Mouse (Mus musculus): ENCODE data around the gene Oas1c. TPM values are rescaled to one million over a fixed set of nuclear protein-coding genes. Genes with fewer than 3 reads are reported as not detected.
A peak's percentile ranks its signal among the peaks of the same experiment; 100 is the strongest.

Oas1c gene
- polyA plus RNA-seq, 1 experiment, result 3.0 TPM

- no peak for TF ChIP-seq EP300 (IDR thresholded peaks at IDR 0.05; ENCODE audit: insufficient read depth, low read depth, low read length)
- TF ChIP-seq CTCF (IDR thresholded peaks at IDR 0.05; ENCODE audit: low read depth, low read length), result no peak
- TF ChIP-seq POLR2A (IDR thresholded peaks at IDR 0.05; ENCODE audit: insufficient read depth, low read length), result no peak
- Histone ChIP-seq H3K27ac (ENCODE audit: insufficient read depth, low read length) (no peak within 1 kb of the TSS), H3K27me3 (ENCODE audit: control insufficient read depth, insufficient read depth, low read length, poor library complexity, severe bottlenecking) (no peaks in the 10 kb centered on the region), H3K4me1 (ENCODE audit: control insufficient read depth, insufficient read depth, low read length) (peaks cover 2% of the 10 kb centered on the region), H3K9ac (ENCODE audit: low read depth, poor library complexity, severe bottlenecking) (no peak within 1 kb of the TSS), H3K36me3 (ENCODE audit: control insufficient read depth, insufficient read depth, low read length, poor library complexity, severe bottlenecking) (no peaks in the 10 kb centered on the region), H3K4me3 (ENCODE audit: low read depth, low read length) (no peak within 1 kb of the TSS), H3K9me3 (replicated peaks; ENCODE audit: control insufficient read depth, insufficient read depth, low read length, poor library complexity, severe bottlenecking) (no peaks in the 10 kb centered on the region)
Observed at GRCm38 (mm10) chr5:120777478-120777877, 34.8 kb downstream of the Oas1c start, which contains the start of gene Oas3. Gene Oas3 (minus strand): TSS chr5:120777661.

DNA sequence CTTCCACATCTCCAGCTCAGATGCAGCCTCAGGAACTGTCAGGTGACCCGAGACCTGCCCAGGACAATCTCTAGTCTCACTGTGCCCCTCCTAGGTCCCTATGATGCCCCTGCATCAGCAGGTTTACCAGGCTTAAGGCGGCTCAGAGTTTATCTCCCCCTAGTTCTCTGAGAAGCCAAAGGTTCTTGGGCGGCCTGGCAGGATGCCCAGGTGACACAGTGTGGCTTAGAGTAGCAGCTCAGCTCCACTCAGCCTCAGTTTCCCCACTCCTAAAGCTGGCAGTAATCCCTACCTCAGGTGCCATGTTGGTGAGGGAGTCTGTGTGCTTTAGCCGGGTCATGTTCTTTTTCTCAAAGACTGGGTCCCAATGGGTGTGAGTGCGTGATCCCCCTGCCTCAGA, 35.5 kb downstream of the Oas1c start:
- TF ChIP-seq POLR2A (IDR thresholded peaks at IDR 0.05; ENCODE audit: insufficient read depth, low read length) (no peak), CTCF (IDR thresholded peaks at IDR 0.05; ENCODE audit: low read depth, low read length) (no peak), EP300 (IDR thresholded peaks at IDR 0.05; ENCODE audit: insufficient read depth, low read depth, low read length) (no peak)
- no peak overlapping the region for H3K9ac ChIP-seq (ENCODE audit: low read depth, poor library complexity, severe bottlenecking)
- H3K4me1 ChIP-seq (ENCODE audit: control insufficient read depth, insufficient read depth, low read length), result peaks cover 2% of the 10 kb centered on the region
- H3K27me3 ChIP-seq (ENCODE audit: control insufficient read depth, insufficient read depth, low read length, poor library complexity, severe bottlenecking), result no peaks in the 10 kb centered on the region
- no peaks in the 10 kb centered on the region for H3K36me3 ChIP-seq (ENCODE audit: control insufficient read depth, insufficient read depth, low read length, poor library complexity, severe bottlenecking)
- H3K4me3 ChIP-seq (ENCODE audit: low read depth, low read length), result no peak overlapping the region
- H3K9me3 ChIP-seq (replicated peaks; ENCODE audit: control insufficient read depth, insufficient read depth, low read length, poor library complexity, severe bottlenecking), result no peaks in the 10 kb centered on the region
- H3K27ac ChIP-seq (ENCODE audit: insufficient read depth, low read length), result no peak overlapping the region

GRCm38 (mm10) chr5:120775287-120775985, 36.9 kb downstream of the Oas1c start:
- H3K9ac ChIP-seq (ENCODE audit: low read depth, poor library complexity, severe bottlenecking), result no peak overlapping the region
- no peak for TF ChIP-seq CTCF (IDR thresholded peaks at IDR 0.05; ENCODE audit: low read depth, low read length)
- no peaks in the 10 kb centered on the region for H3K9me3 ChIP-seq (replicated peaks; ENCODE audit: control insufficient read depth, insufficient read depth, low read length, poor library complexity, severe bottlenecking)
- no peak overlapping the region for H3K4me3 ChIP-seq (ENCODE audit: low read depth, low read length)
- no peak overlapping the region for H3K27ac ChIP-seq (ENCODE audit: insufficient read depth, low read length)
- peaks cover 2% of the 10 kb centered on the region for H3K4me1 ChIP-seq (ENCODE audit: control insufficient read depth, insufficient read depth, low read length)
- H3K36me3 ChIP-seq (ENCODE audit: control insufficient read depth, insufficient read depth, low read length, poor library complexity, severe bottlenecking), result no peaks in the 10 kb centered on the region
- H3K27me3 ChIP-seq (ENCODE audit: control insufficient read depth, insufficient read depth, low read length, poor library complexity, severe bottlenecking), result no peaks in the 10 kb centered on the region

DNA sequence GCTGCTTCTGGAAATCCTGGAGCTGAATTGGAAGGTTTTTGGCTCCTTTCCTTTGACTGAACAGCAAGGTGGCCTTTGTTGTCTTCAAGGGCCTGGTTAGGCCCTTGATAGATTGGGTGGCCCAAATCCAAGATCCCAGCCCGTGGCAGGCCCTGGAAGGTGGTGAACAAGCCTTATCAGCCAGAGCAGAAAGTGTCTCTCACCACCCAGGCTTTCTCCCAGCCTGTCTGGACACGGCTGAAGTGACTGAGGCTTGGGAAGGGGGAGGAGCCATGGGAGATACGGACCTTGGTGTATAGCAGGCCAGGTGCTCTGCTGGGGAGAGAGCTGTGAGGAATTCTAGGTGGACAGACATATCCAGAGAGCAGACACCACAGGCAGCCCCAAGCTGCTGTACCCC, 42.9 kb downstream of the Oas1c start:
- no peaks in the 10 kb centered on the region for H3K9me3 ChIP-seq (replicated peaks; ENCODE audit: control insufficient read depth, insufficient read depth, low read length, poor library complexity, severe bottlenecking)
- H3K9ac ChIP-seq (ENCODE audit: low read depth, poor library complexity, severe bottlenecking), result no peak overlapping the region
- no peaks in the 10 kb centered on the region for H3K36me3 ChIP-seq (ENCODE audit: control insufficient read depth, insufficient read depth, low read length, poor library complexity, severe bottlenecking)
- TF ChIP-seq CTCF (IDR thresholded peaks at IDR 0.05; ENCODE audit: low read depth, low read length) (no peak), EP300 (IDR thresholded peaks at IDR 0.05; ENCODE audit: insufficient read depth, low read depth, low read length) (no peak), POLR2A (IDR thresholded peaks at IDR 0.05; ENCODE audit: insufficient read depth, low read length) (no peak)
- no peaks in the 10 kb centered on the region for H3K27me3 ChIP-seq (ENCODE audit: control insufficient read depth, insufficient read depth, low read length, poor library complexity, severe bottlenecking)
- no peaks in the 10 kb centered on the region for H3K4me1 ChIP-seq (ENCODE audit: control insufficient read depth, insufficient read depth, low read length)
- no peak overlapping the region for H3K4me3 ChIP-seq (ENCODE audit: low read depth, low read length)
- no peak overlapping the region for H3K27ac ChIP-seq (ENCODE audit: insufficient read depth, low read length)

GRCm38 (mm10) chr5:120765010-120765409, 47.3 kb downstream of the Oas1c start:
- no peaks in the 10 kb centered on the region for H3K36me3 ChIP-seq (ENCODE audit: control insufficient read depth, insufficient read depth, low read length, poor library complexity, severe bottlenecking)
- no peak overlapping the region for H3K9ac ChIP-seq (ENCODE audit: low read depth, poor library complexity, severe bottlenecking)
- H3K9me3 ChIP-seq (replicated peaks; ENCODE audit: control insufficient read depth, insufficient read depth, low read length, poor library complexity, severe bottlenecking), result no peaks in the 10 kb centered on the region
- TF ChIP-seq EP300 (IDR thresholded peaks at IDR 0.05; ENCODE audit: insufficient read depth, low read depth, low read length) (no peak), CTCF (IDR thresholded peaks at IDR 0.05; ENCODE audit: low read depth, low read length) (peak; percentile 59), POLR2A (IDR thresholded peaks at IDR 0.05; ENCODE audit: insufficient read depth, low read length) (no peak)
- H3K27ac ChIP-seq (ENCODE audit: insufficient read depth, low read length), result no peak overlapping the region
- no peaks in the 10 kb centered on the region for H3K4me1 ChIP-seq (ENCODE audit: control insufficient read depth, insufficient read depth, low read length)
- no peak overlapping the region for H3K4me3 ChIP-seq (ENCODE audit: low read depth, low read length)
- no peaks in the 10 kb centered on the region for H3K27me3 ChIP-seq (ENCODE audit: control insufficient read depth, insufficient read depth, low read length, poor library complexity, severe bottlenecking)

DNA sequence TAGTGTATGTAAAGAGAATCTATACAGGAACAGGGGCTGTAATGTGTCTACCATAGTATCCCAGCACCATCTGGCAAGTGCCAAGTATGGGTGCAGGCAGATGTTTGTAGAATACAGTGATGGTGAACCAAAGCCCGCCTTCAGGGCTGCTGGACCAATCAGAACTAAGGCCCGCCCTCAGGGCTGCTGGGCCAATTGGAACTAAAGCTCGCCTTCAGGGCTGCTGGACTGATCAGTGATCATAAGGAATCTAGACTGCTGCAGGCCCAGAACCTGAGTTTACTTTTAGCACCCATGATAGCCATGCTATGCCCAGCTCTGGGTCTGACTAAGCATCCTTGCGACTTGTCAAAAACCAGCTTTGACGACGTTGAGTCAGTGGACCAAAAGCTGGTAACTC, 50.4 kb downstream of the Oas1c start:
- H3K27me3 ChIP-seq (ENCODE audit: control insufficient read depth, insufficient read depth, low read length, poor library complexity, severe bottlenecking), result no peaks in the 10 kb centered on the region
- H3K9me3 ChIP-seq (replicated peaks; ENCODE audit: control insufficient read depth, insufficient read depth, low read length, poor library complexity, severe bottlenecking), result no peaks in the 10 kb centered on the region
- no peak overlapping the region for H3K9ac ChIP-seq (ENCODE audit: low read depth, poor library complexity, severe bottlenecking)
- H3K27ac ChIP-seq (ENCODE audit: insufficient read depth, low read length), result no peak overlapping the region
- H3K36me3 ChIP-seq (ENCODE audit: control insufficient read depth, insufficient read depth, low read length, poor library complexity, severe bottlenecking), result no peaks in the 10 kb centered on the region
- H3K4me3 ChIP-seq (ENCODE audit: low read depth, low read length), result peak overlapping the region; percentile 56
- no peak for TF ChIP-seq CTCF (IDR thresholded peaks at IDR 0.05; ENCODE audit: low read depth, low read length)
- TF ChIP-seq POLR2A (IDR thresholded peaks at IDR 0.05; ENCODE audit: insufficient read depth, low read length), result no peak
- TF ChIP-seq EP300 (IDR thresholded peaks at IDR 0.05; ENCODE audit: insufficient read depth, low read depth, low read length), result no peak
- H3K4me1 ChIP-seq (ENCODE audit: control insufficient read depth, insufficient read depth, low read length), result no peaks in the 10 kb centered on the region

Data from ES-Bruce4 (cell line).